Mouse (Mus musculus) liver, embryonic 14.5 days (tissue): Measurements from ENCODE around the gene Slc37a1.

Experiments used
- CTCF ChIP-seq: IDR thresholded peaks from 2 replicates; pipeline ENCODE4 v1.5.1; 2016; ENCODE audit warnings: antibody characterized with exemption, low read depth, control low read depth
- EP300 ChIP-seq: IDR thresholded peaks from 2 replicates; pipeline ENCODE4 v1.6.1; 2016; ENCODE audit warnings: antibody characterized with exemption, low read depth

- no peak for TF ChIP-seq EP300
- no peak for TF ChIP-seq CTCF
These were observed 21.4 kb upstream of the Slc37a1 start for GRCm38 (mm10) chr17:31265171-31265572.
